Mouse (Mus musculus): ENCODE measurements around the gene Dtx2. TPM values are rescaled to one million over a fixed set of nuclear protein-coding genes. Genes with fewer than 3 reads are reported as not detected.

Gene Dtx2
- polyA plus RNA-seq, 1 experiment: 9.3 TPM

GRCm38 (mm10) chr5:135965501-135965930, 29.1 kb upstream of the Dtx2 start:
- 24% methylated on average over 24 of the region's 24 CpGs for WGBS
- Histone ChIP-seq H3K4me1 (ENCODE audit: control insufficient read depth, insufficient read depth, low read length) (peaks cover 5% of the 10 kb centered on the region; the same call in 1 of the 2 replicates), H3K27ac (ENCODE audit: control insufficient read depth, insufficient read depth, low read depth, low read length, poor library complexity) (no peak overlapping the region), H3K4me3 (replicated peaks; ENCODE audit: control insufficient read depth, low read depth, low read length) (no peak overlapping the region)
- TF ChIP-seq POLR2A (IDR thresholded peaks at IDR 0.05; ENCODE audit: borderline replicate concordance, control insufficient read depth, low read depth, low read length): no peak
- TF ChIP-seq CTCF (IDR thresholded peaks at IDR 0.05; ENCODE audit: control insufficient read depth, insufficient read depth, low read length): peak; percentile 26; the same call in 1 of the 2 replicates

- H3K4me3 ChIP-seq (replicated peaks; ENCODE audit: control insufficient read depth, low read depth, low read length): no peak overlapping the region
- no peak overlapping the region for H3K27ac ChIP-seq (ENCODE audit: control insufficient read depth, insufficient read depth, low read depth, low read length, poor library complexity)
- peaks cover 1% of the 10 kb centered on the region; the same call in 1 of the 2 replicates for H3K4me1 ChIP-seq (ENCODE audit: control insufficient read depth, insufficient read depth, low read length)
- TF ChIP-seq CTCF (IDR thresholded peaks at IDR 0.05; ENCODE audit: control insufficient read depth, insufficient read depth, low read length) (peak; percentile 52; the same call in 1 of the 2 replicates), POLR2A (IDR thresholded peaks at IDR 0.05; ENCODE audit: borderline replicate concordance, control insufficient read depth, low read depth, low read length) (no peak)
- WGBS: 58% methylated on average over 9 of the region's 9 CpGs
Measured at GRCm38 (mm10) chr5:135966866-135967265, 27.7 kb upstream of the Dtx2 start.

GRCm38 (mm10) chr5:135968781-135969180, 25.8 kb upstream of the Dtx2 start:
- no peak overlapping the region for H3K27ac ChIP-seq (ENCODE audit: control insufficient read depth, insufficient read depth, low read depth, low read length, poor library complexity)

DNA sequence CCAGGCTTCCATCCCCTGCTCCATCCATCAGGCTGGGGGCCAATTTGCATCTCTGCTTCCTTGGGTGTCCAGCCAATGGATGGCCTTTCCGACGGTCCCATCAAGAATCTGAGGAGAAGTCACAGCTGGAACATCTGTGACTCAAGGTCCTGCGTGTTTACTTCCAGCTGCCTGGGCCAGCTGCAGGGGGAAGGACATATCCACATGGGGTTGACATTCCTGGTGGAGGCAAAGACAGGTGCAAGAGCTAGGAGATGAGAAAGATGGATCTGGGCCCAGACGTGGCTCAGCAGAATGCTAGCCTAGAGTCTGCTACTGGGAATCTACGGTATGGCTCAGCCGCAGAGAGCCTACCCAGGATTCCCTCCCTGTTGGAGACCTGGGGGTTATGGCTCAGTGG, 24.4 kb upstream of the Dtx2 start:
- H3K4me1 ChIP-seq (ENCODE audit: control insufficient read depth, insufficient read depth, low read length): no peaks in the 10 kb centered on the region
- H3K27ac ChIP-seq (ENCODE audit: control insufficient read depth, insufficient read depth, low read depth, low read length, poor library complexity): no peak overlapping the region
- TF ChIP-seq CTCF (IDR thresholded peaks at IDR 0.05; ENCODE audit: control insufficient read depth, insufficient read depth, low read length) (no peak), POLR2A (IDR thresholded peaks at IDR 0.05; ENCODE audit: borderline replicate concordance, control insufficient read depth, low read depth, low read length) (no peak)
- no peak overlapping the region for H3K4me3 ChIP-seq (replicated peaks; ENCODE audit: control insufficient read depth, low read depth, low read length)
- 86% methylated on average over 6 of the region's 6 CpGs for WGBS

More at GRCm38 (mm10) chr5:135968781-135969180, 25.8 kb upstream of the Dtx2 start:
- WGBS: 63% methylated on average over 1 of the region's 1 CpGs
- TF ChIP-seq CTCF (IDR thresholded peaks at IDR 0.05; ENCODE audit: control insufficient read depth, insufficient read depth, low read length): no peak
- no peak for TF ChIP-seq POLR2A (IDR thresholded peaks at IDR 0.05; ENCODE audit: borderline replicate concordance, control insufficient read depth, low read depth, low read length)
- Histone ChIP-seq H3K4me1 (ENCODE audit: control insufficient read depth, insufficient read depth, low read length) (no peaks in the 10 kb centered on the region), H3K4me3 (replicated peaks; ENCODE audit: control insufficient read depth, low read depth, low read length) (no peak overlapping the region)

GRCm38 (mm10) chr5:135971876-135972275, 22.7 kb upstream of the Dtx2 start:
- H3K4me3 ChIP-seq (replicated peaks; ENCODE audit: control insufficient read depth, low read depth, low read length): no peak overlapping the region
- H3K4me1 ChIP-seq (ENCODE audit: control insufficient read depth, insufficient read depth, low read length): no peaks in the 10 kb centered on the region
- no peak overlapping the region for H3K27ac ChIP-seq (ENCODE audit: control insufficient read depth, insufficient read depth, low read depth, low read length, poor library complexity)
- no peak for TF ChIP-seq POLR2A (IDR thresholded peaks at IDR 0.05; ENCODE audit: borderline replicate concordance, control insufficient read depth, low read depth, low read length)
- TF ChIP-seq CTCF (IDR thresholded peaks at IDR 0.05; ENCODE audit: control insufficient read depth, insufficient read depth, low read length): no peak
- 75% methylated on average over 7 of the region's 7 CpGs for WGBS

- no peak for TF ChIP-seq CTCF (IDR thresholded peaks at IDR 0.05; ENCODE audit: control insufficient read depth, insufficient read depth, low read length)
- no peak within 1 kb of the TSS for H3K27ac ChIP-seq (ENCODE audit: control insufficient read depth, insufficient read depth, low read depth, low read length, poor library complexity)
- 24% methylated on average over 9 of the region's 9 CpGs for WGBS
- H3K4me1 ChIP-seq (ENCODE audit: control insufficient read depth, insufficient read depth, low read length): no peaks in the 10 kb centered on the region
- no peak within 1 kb of the TSS for H3K4me3 ChIP-seq (replicated peaks; ENCODE audit: control insufficient read depth, low read depth, low read length)
Measured at GRCm38 (mm10) chr5:135974365-135974764, 20.2 kb upstream of the Dtx2 start, which contains the start of gene Ssc4d. TSS of gene Ssc4d (minus strand) at chr5:135974531.

DNA sequence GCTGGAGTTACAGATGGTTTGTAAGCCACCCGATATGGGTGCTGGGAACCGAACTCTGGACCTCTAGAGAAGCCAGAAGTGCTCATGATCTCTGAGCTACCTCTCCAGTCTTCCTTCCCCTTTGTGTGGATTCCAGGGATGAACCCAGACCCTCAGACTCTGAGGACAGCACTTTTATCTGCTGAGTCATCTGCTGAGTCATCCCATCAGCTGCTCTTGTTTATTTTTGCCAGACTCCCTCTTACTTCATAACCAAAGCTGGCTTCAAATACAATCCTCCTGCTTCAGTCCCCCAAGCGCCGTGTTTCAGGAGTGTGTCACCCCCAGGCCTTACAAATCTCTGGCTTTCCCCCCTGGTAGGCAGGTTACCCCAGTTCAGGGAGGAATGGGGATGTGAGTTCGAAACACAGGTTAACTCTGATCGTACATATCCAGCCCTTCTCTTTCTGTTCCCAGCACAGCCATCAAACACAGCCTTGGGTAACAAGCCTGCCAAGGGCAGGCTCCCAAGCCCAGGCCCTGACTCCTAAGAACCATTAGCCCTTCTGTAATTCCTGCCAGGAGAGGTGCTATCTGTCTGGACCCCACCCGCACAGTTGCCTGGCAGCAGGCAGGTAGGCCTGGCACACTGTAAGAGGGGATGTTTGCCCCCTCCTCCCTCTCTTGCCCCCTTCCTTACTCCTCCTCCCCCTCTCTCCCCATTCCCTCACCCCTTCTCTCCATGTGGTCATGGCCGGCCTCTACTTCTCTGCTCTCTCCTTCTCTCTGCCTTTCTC, 18.5 kb upstream of the Dtx2 start:
- Histone ChIP-seq H3K4me3 (replicated peaks; ENCODE audit: control insufficient read depth, low read depth, low read length) (no peak overlapping the region), H3K4me1 (ENCODE audit: control insufficient read depth, insufficient read depth, low read length) (no peaks in the 10 kb centered on the region), H3K27ac (ENCODE audit: control insufficient read depth, insufficient read depth, low read depth, low read length, poor library complexity) (no peak overlapping the region; the same call in 1 of the 2 replicates)
- 86% methylated on average over 8 of the region's 8 CpGs for whole genome bisulfite sequencing
- TF ChIP-seq CTCF (IDR thresholded peaks at IDR 0.05; ENCODE audit: control insufficient read depth, insufficient read depth, low read length): no peak

- TF ChIP-seq CTCF (IDR thresholded peaks at IDR 0.05; ENCODE audit: control insufficient read depth, insufficient read depth, low read length): no peak
- TF ChIP-seq POLR2A (IDR thresholded peaks at IDR 0.05; ENCODE audit: borderline replicate concordance, control insufficient read depth, low read depth, low read length): no peak
- H3K27ac ChIP-seq (ENCODE audit: control insufficient read depth, insufficient read depth, low read depth, low read length, poor library complexity): no peak overlapping the region
- no peaks in the 10 kb centered on the region for H3K4me1 ChIP-seq (ENCODE audit: control insufficient read depth, insufficient read depth, low read length)
- no peak overlapping the region for H3K4me3 ChIP-seq (replicated peaks; ENCODE audit: control insufficient read depth, low read depth, low read length)
- WGBS: 80% methylated on average over 5 of the region's 5 CpGs
Measured at GRCm38 (mm10) chr5:135979381-135979780, 15.2 kb upstream of the Dtx2 start.
